Mouse (Mus musculus) spleen, postnatal 0 days (tissue): ENCODE results near the gene Olfr1444. TPM values are rescaled to one million over a fixed set of nuclear protein-coding genes. Genes with fewer than 3 reads are reported as not detected.

Experiments
- polyA plus RNA-seq: library from polyadenylated mRNA; unstranded; fragments of >200 nt; fragmentation: Nextera tagmentation; extraction: Ambion mirVana; gene quantifications from 2 replicates; pipeline ENCODE4 v1.2.1, GENCODE M21; 2015

Gene Olfr1444
- not detected in 2 replicates for polyA plus RNA-seq

DNA sequence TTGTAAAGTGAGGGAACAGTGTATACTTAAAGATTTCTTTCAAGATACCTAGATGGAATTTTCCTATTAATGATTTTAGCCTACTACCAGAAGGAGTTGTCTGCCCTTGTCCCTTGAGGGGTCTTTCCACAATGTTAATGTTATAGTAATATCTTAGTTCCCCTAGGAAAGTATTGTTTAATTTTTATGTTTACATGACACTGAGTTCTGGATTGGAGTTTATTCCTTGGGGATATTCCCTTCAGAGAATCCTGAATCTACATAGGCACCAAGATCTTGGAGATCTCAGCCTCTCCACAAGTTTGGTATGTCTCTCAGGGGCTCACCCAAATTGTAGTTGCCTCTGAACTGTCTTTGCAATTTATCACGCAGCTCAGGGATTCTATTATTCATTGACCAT is at the start of gene Olfr1444:
Gene Olfr1444 (plus strand): TSS at position 301 of the 400 bp plus-strand sequence.

DNA sequence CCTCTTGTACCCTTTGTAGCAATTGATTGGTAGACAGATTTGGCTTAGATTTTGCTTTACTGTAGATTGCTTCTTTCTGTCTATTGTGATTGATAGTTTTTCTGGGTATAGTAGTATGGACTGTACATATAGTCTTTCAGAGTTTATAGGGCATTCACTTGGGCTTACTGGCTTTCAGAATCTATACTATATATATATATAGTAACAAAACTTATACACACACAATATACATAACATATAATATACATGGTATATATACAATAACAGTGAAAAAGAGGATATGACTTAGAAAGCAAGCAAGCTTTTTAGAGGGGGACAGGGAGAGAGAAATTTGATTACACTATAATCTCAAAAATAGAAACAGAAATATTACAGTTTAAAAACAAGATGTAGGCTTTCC is 10.7 kb upstream of the Olfr1444 start, which contains the start of gene Gm5244:
Gene Gm5244 (plus strand): TSS at position 301 of the 400 bp plus-strand sequence.

DNA sequence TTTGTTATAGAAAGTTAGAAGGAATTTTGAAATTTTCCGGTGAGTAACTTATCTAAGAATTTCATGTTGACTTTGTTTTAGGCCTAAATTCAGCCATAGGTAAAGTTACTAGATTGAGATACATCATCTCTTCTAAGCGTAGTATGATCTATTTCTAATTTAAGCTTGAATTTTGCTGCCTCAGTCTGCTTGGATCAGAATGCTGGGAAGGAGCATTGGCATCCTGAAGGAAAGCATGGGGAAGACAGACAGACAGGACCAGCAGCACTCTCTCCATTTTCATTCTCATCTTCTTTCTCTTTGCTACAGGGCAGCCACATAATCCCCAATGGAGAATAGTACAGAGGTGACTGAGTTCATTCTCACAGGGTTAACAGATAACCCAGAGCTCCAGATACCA is 26.5 kb downstream of the Olfr1444 start, which contains the start of gene Olfr1445:
Gene Olfr1445 (plus strand): TSS at position 301 of the 400 bp plus-strand sequence.

DNA sequence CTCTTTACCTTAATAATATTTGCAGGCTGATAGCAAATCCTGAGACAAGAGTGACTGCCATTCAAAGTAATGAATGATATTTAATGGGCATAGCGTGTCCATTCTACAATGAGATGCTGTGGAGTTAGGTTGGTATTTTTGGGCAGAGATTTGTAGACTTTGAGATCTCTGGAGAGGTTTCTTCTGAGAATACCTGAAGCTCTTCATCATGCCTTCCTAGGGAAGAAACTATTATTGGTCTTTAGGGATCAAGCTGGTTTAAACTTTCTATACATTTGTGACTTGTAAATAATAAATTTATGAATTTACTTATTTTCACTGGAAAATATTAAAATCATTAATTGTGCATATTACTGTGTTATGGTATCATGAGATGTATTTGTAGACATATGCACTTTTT is 36.3 kb downstream of the Olfr1444 start, which contains the start of gene Olfr1446:
Gene Olfr1446 (minus strand): TSS at position 101 of the 400 bp plus-strand sequence.

DNA sequence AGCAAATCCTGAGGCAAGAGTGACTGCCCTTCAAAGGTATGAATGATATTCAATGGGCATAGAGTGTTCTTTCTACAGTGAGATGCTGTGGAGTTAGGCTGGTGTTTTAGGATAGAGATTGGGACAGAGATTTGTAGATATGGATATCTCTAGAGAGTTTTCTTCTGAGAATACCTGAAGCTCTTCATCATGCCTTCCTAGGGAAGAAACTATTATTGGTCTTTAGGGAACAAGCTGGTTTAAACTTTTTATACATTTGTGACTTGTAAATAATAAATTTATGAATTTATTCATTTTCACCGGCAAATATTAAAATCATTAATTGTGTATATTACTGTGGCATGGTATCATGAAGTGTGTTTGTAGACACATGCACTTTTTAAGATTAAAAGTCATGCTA is 46.6 kb downstream of the Olfr1444 start, which contains the start of gene Olfr1447:
Gene Olfr1447 (minus strand): TSS at position 101 of the 400 bp plus-strand sequence.

Other genes with a start within 250 kb of the Olfr1444 start
- gene Glyat, start 224.0 kb upstream of the Olfr1444 start, polyA plus RNA-seq = not detected in 2 replicates
- gene Olfr1442, start 186.8 kb upstream of the Olfr1444 start, polyA plus RNA-seq = not detected in 2 replicates
- not detected in 2 replicates for gene Olfr1443, start 179.2 kb upstream of the Olfr1444 start, polyA plus RNA-seq
- gene Keg1, start 161.5 kb upstream of the Olfr1444 start, polyA plus RNA-seq = not detected in 2 replicates
- gene Cntf, start 91.7 kb upstream of the Olfr1444 start, polyA plus RNA-seq = 0.99 and 1.1 TPM in 2 replicates
- gene Zfp91, start 61.2 kb upstream of the Olfr1444 start, polyA plus RNA-seq = 11.3 and 11.6 TPM in 2 replicates
- gene Lpxn, start 61.1 kb upstream of the Olfr1444 start, polyA plus RNA-seq = 5.1 and 7.8 TPM in 2 replicates
- gene Gm5244, start 10.6 kb upstream of the Olfr1444 start, polyA plus RNA-seq = not detected in 2 replicates
- not detected in 2 replicates for gene Olfr1445, start 26.6 kb downstream of the Olfr1444 start, polyA plus RNA-seq
- not detected in 2 replicates for gene Olfr1446, start 36.2 kb downstream of the Olfr1444 start, polyA plus RNA-seq
- gene Olfr1447, start 46.5 kb downstream of the Olfr1444 start, polyA plus RNA-seq = not detected in 2 replicates
- gene Olfr1448, start 67.1 kb downstream of the Olfr1444 start, polyA plus RNA-seq = not detected in 2 replicates
- not detected in 2 replicates for gene Olfr1449, start 73.6 kb downstream of the Olfr1444 start, polyA plus RNA-seq
- not detected in 2 replicates for gene Olfr1450, start 93.0 kb downstream of the Olfr1444 start, polyA plus RNA-seq
- not detected in 2 replicates for gene Olfr1451, start 137.7 kb downstream of the Olfr1444 start, polyA plus RNA-seq
- not detected in 2 replicates for gene Olfr1453, start 171.0 kb downstream of the Olfr1444 start, polyA plus RNA-seq
- gene Olfr1454, start 203.3 kb downstream of the Olfr1444 start, polyA plus RNA-seq = not detected in 2 replicates
- gene Olfr1457, start 240.6 kb downstream of the Olfr1444 start, polyA plus RNA-seq = not detected in 2 replicates
- not detected in 2 replicates for gene Olfr1458, start 249.5 kb downstream of the Olfr1444 start, polyA plus RNA-seq